Mouse (Mus musculus) testis, adult 2 months (tissue): ENCODE measurements around the gene Cd40. TPM values are rescaled to one million over a fixed set of nuclear protein-coding genes. Genes with fewer than 3 reads are reported as not detected.

Experiments
- H3K27ac ChIP-seq: fragments of 200-500 bp; 2 replicates; pipeline ENCODE4 v1.5.1; 2012; ENCODE audit warnings: low read depth, low read length; ENCODE audit not compliant: control insufficient read depth, insufficient read depth
- H3K27me3 ChIP-seq: fragments of 200-500 bp; 2 replicates; pipeline ENCODE4 v1.6.1; 2012; ENCODE audit warnings: mild to moderate bottlenecking, low read length, moderate library complexity; ENCODE audit not compliant: control insufficient read depth, insufficient read depth
- H3K36me3 ChIP-seq: fragments of 200-500 bp; 2 replicates; pipeline ENCODE4 v1.6.1; 2012; ENCODE audit warnings: mild to moderate bottlenecking, low read length; ENCODE audit not compliant: control insufficient read depth, insufficient read depth
- H3K4me1 ChIP-seq: fragments of 200-500 bp; 2 replicates; pipeline ENCODE4 v1.6.1; 2012; ENCODE audit warnings: low read length; ENCODE audit not compliant: control insufficient read depth, insufficient read depth
- H3K4me3 ChIP-seq: fragments of 200-500 bp; 2 replicates; pipeline ENCODE4 v1.5.1; 2012; ENCODE audit warnings: low read depth, mild to moderate bottlenecking, low read length, moderate library complexity, mixed read lengths; ENCODE audit not compliant: control insufficient read depth
- CTCF ChIP-seq: fragments of 200-500 bp; IDR thresholded peaks from 2 replicates; pipeline ENCODE4 v1.5.1; 2012; ENCODE audit warnings: low read depth, mild to moderate bottlenecking, inconsistent platforms, low read length, moderate library complexity; ENCODE audit not compliant: control insufficient read depth, insufficient read depth, insufficient replicate concordance
- POLR2A ChIP-seq: fragments of 200-500 bp; IDR thresholded peaks from 2 replicates; pipeline ENCODE4 v1.6.1; 2012; ENCODE audit warnings: low read depth, mild to moderate bottlenecking, inconsistent platforms, low read length, moderate library complexity; ENCODE audit not compliant: control insufficient read depth
- polyA plus RNA-seq: library from polyadenylated mRNA; depleted of rRNA; stranded (reverse); fragments of >200 nt; gene quantifications from 2 replicates; pipeline ENCODE4 v1.2.3, GENCODE M21; 2012

Cd40 gene
- polyA plus RNA-seq, 1 experiment: 0.99 TPM

DNA sequence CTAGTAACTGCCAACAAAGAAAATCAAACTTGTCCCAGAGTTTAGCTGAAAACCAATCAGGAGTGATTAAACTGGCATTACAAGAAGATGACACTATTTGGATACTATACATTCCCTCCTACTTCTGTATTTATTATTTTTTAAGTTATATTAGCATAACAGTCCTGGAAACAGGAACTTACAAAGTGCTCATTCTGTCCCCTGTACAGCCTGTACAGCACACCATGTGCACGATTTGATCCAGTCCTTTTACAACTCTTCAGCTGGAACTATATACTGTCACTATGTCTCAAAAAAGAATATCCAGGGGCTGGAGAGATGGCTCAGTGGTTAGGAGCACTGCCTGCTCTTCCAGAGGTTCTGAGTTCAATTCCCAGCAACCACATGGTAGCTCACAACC is 28.3 kb upstream of the Cd40 start:
- TF ChIP-seq CTCF (no peak), POLR2A (no peak)
- H3K27me3 ChIP-seq: no peaks in the 10 kb centered on the region
- no peak overlapping the region for H3K27ac ChIP-seq
- no peaks in the 10 kb centered on the region for H3K4me1 ChIP-seq
- no peak overlapping the region for H3K4me3 ChIP-seq
- H3K36me3 ChIP-seq: no peaks in the 10 kb centered on the region

DNA sequence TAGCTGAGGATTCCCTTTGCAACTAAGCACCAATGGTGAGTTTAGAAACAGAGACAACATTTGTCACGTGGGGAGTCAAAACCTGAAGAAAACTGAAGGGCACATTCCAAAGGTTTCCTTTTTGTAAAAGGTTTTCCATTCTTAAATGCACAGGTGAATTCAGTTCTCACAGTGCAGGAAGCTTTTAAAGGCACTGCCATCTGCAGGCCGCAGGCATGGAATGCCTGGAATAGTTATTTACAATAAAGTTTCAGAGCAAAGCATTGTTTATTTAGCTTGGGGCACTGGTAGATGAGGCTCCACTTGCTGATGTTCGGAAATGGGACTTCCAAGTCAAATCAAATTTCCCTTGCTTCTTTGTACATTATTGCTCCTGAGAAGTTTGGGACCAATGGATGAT is 22.9 kb upstream of the Cd40 start:
- no peaks in the 10 kb centered on the region for H3K27me3 ChIP-seq
- no peak overlapping the region for H3K27ac ChIP-seq
- TF ChIP-seq CTCF (no peak), POLR2A (no peak)
- no peaks in the 10 kb centered on the region; the same call in 1 of the 2 replicates for H3K36me3 ChIP-seq
- peaks cover 3% of the 10 kb centered on the region for H3K4me1 ChIP-seq
- H3K4me3 ChIP-seq: no peak overlapping the region

DNA sequence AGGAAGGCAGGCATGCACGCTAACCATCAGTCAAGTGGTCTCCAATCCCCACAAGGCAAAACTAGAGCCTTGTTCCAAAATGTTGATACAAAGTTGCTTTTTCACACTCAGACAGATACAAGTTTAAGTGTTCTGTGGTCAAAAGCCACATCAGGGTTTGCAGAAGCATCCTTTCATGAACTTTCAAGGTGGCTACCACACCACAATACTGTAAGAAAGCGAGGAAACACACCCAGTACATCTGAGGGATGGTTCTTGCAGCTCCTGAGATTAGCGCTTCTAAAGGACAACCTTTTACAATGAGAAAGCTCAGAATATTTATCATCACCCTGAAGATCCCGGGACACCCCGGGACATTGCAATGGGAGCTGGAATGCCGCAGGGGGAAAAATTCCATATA is 22.1 kb upstream of the Cd40 start:
- Histone ChIP-seq H3K36me3 (no peaks in the 10 kb centered on the region; the same call in 1 of the 2 replicates), H3K27ac (peak overlapping the region; percentile 97; the same call in 1 of the 2 replicates), H3K4me3 (peak overlapping the region; percentile 98), H3K4me1 (peaks cover 3% of the 10 kb centered on the region), H3K27me3 (no peaks in the 10 kb centered on the region)
- no peak for TF ChIP-seq POLR2A
- TF ChIP-seq CTCF: no peak

DNA sequence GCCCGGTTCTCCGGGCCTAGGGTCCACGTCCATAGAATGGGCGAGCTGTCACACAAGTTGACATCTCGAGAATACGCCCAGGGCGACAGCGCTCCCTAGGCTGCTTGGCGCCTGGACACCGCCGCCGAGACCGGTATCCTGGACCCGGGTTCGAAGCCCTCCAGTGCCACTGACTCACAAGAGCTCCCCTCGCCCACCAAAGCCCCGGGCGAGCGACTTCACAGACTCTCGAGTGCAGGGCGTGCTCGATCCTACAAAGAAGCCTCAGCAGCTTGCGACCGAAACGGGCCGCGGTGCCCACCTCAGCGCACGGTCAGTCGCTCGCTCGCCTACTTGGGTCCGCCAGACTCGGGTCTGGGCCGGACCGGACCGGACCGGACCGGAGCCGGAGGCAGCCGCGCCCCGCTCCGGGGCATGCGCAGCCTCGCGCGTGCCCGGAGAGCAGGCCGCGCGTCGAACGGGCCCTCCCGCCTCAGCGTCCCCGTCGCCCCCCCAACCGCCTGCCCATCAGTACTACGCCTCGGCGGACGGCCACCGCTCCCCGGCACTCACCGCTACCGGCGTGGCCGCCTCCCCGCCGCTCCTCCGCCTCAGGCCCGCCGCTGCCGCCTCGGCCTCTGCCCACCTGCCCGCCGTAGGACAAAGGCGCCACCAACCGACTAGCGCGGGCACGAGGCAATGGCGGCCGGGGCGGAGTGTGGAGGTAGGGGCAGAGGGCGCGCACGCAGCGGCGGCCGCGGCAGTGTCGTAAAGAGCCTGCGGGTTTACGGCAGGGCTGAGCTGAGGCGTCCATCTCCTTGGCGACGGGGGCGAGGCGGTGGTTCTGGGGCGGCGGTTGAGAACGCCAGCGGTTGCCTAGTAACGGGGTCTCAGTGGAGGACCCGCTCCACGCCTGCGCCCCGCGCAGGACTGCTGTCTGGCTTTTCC is 21.0 kb upstream of the Cd40 start, which contains the start of gene Ncoa5:
Gene Ncoa5, minus strand, starts transcription at position 737 of the 927 bp plus-strand sequence.
- Histone ChIP-seq H3K36me3 (no peaks in the 10 kb centered on the region; the same call in 1 of the 2 replicates), H3K4me1 (peaks cover 3% of the 10 kb centered on the region), H3K27me3 (no peaks in the 10 kb centered on the region), H3K4me3 (peak within 1 kb of the TSS; percentile 98), H3K27ac (peak within 1 kb of the TSS; percentile 97)
- TF ChIP-seq POLR2A: peak; percentile 98
- TF ChIP-seq CTCF: no peak

DNA sequence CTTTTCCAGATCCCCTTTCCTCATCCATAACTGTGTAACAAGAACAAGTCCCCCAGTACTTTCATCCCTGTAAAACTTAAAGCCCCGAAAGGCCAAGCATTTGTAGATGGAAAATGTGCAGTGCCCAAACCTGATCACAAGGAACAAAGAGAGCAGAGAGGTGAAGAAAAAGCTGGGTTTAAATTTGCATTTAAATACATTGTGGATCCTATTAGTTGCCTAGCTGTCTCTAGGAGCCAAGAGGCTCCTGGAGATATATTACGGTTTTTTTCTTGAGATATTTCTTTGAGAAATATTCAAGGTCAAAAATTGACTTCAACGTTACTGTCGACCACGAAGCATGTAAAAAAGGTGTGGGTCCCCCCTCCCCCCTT is 20.4 kb upstream of the Cd40 start:
- Histone ChIP-seq H3K4me3 (peak overlapping the region; percentile 98), H3K4me1 (peaks cover 3% of the 10 kb centered on the region), H3K27me3 (no peaks in the 10 kb centered on the region), H3K36me3 (no peaks in the 10 kb centered on the region; the same call in 1 of the 2 replicates), H3K27ac (peak overlapping the region; percentile 91)
- TF ChIP-seq CTCF (no peak), POLR2A (no peak)

DNA sequence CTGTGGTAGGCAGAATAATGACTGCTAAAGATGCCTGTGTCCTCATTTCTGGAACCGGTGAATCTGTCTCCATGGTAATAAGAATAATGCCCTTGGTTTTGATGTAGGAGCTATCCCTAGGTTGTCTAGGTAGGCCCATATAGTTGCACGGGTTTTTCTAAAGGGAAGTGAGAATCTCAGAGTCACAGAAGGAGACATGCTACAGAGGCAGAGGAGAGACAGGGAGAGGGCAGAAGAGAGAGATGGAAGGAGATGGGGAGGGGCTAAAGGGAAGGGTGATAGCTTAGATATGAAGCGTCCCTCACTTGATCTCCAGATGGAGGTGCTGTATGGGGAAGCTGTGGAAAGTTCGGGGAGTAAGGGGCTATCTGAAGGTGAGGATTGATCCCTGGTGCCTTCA is 18.0 kb upstream of the Cd40 start:
- TF ChIP-seq POLR2A (no peak), CTCF (no peak)
- no peaks in the 10 kb centered on the region for H3K27me3 ChIP-seq
- H3K4me3 ChIP-seq: peak overlapping the region; percentile 51
- H3K36me3 ChIP-seq: no peaks in the 10 kb centered on the region; the same call in 1 of the 2 replicates
- peaks cover 3% of the 10 kb centered on the region for H3K4me1 ChIP-seq
- H3K27ac ChIP-seq: no peak overlapping the region

DNA sequence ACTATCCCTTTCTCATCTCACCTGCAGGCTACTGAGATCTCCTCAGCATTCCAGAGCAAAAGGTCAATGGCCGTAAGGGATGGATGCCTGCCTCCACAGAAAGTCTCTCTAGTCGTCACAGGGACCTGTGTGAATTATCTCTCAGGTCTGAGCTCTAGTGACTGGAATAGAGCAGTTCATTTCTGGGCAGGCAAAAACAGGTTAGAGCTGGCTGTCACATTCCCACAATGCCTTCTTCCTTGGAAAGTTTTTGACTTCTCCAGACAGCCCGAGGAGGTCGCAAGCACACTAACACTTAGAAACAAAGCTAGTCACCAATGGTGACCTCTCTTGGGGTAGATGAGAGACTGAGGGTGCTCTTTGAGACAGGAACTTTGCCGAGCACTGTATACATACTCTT is 13.3 kb upstream of the Cd40 start:
- Histone ChIP-seq H3K4me1 (no peaks in the 10 kb centered on the region; the same call in 1 of the 2 replicates), H3K27me3 (no peaks in the 10 kb centered on the region), H3K36me3 (no peaks in the 10 kb centered on the region), H3K27ac (no peak overlapping the region), H3K4me3 (no peak overlapping the region)
- TF ChIP-seq CTCF (no peak), POLR2A (no peak)
